Mouse (Mus musculus): ENCODE measurements around the gene Apoc4. TPM values are rescaled to one million over a fixed set of nuclear protein-coding genes. Genes with fewer than 3 reads are reported as not detected.

Apoc4 gene
- total RNA-seq (2021): not detected
- long read RNA-seq, experiment 1: 0 reads
- long read RNA-seq, experiment 2: 0 reads

DNA sequence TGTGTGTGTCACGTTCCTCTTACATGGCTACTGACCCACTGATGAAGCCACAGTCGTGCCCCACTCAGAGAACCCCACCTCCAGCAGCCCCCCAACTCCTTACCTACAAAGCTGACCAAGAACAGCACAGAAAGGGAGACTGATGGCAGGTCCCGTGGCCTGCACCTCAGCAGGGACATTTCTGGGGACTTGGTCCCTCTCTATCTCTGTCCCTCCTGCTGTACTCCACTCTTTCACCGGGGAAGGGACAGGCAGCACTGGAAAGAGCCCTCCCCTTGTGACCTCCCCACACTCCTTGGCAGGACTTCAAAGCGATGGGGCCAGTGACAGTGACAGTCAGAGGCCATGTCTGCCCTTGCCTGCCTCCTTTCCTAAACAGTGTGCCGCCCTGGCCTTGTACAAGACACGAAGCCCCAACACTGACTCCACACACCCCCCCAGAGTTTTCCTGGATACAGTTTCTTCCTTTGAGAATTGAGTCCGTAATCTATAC, at the start of gene Apoc4, which contains the start of gene Gm44805:
Gene Apoc4, minus strand, starts transcription at position 278 of the 493 bp plus-strand sequence.
Gene Gm44805, minus strand, starts transcription at position 222 of the 493 bp plus-strand sequence.
- DNase-seq (ENCODE audit: low spot score in 2 of 2): no peak
- no peak for TF ChIP-seq CTCF (conservative IDR thresholded peaks at IDR 0.05)
- no peak within 1 kb of the TSS for H3K27ac ChIP-seq
- no peak within 1 kb of the TSS for H3K4me3 ChIP-seq

DNA sequence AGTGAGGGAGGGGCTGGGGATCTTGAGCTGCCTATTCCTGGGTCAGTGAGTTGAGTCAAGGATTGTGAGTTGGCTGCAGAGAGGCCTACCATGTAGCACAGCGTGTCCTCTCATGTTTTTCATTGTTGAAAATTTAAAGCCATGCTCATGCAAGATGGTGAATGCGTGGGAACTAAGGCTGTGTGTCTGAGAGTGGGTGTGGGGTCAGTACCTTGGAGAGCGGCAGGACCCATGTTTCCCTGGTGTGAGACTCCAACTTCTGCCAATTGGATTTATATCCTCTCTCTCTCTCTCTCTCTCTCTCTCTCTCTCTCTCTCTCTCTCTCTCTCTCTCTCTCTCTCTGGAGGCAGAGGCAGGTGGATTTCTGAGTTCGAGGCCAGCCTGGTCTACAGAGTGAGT, 45.3 kb upstream of the Apoc4 start:
- H3K27ac ChIP-seq: no peak overlapping the region
- no peak overlapping the region for H3K4me3 ChIP-seq
- TF ChIP-seq CTCF (conservative IDR thresholded peaks at IDR 0.05): no peak
- DNase-seq (ENCODE audit: low spot score in 2 of 2): no peak

DNA sequence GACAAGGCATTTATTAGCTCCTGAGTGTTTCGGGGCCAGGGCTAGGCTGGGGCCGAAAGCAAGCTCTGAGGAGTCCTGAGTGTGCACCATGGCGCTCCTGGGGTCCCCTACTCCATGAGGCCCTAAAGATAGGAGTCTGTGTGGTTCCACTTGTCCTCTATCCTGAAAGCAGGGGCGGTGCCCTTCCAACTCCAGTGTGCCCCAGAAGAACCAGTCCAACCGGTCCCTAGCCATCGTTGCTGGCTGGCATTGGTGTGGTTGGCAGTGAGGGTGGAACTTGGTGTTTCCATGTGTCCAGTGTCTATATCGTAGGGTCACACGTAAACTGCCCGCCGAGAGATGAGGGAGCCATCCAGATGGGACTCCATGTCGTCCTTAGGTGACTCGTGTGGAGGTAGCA, 42.9 kb upstream of the Apoc4 start:
- no peak for TF ChIP-seq CTCF (conservative IDR thresholded peaks at IDR 0.05)
- H3K4me3 ChIP-seq: no peak overlapping the region
- DNase-seq (ENCODE audit: low spot score in 2 of 2): no peak
- no peak overlapping the region for H3K27ac ChIP-seq

DNA sequence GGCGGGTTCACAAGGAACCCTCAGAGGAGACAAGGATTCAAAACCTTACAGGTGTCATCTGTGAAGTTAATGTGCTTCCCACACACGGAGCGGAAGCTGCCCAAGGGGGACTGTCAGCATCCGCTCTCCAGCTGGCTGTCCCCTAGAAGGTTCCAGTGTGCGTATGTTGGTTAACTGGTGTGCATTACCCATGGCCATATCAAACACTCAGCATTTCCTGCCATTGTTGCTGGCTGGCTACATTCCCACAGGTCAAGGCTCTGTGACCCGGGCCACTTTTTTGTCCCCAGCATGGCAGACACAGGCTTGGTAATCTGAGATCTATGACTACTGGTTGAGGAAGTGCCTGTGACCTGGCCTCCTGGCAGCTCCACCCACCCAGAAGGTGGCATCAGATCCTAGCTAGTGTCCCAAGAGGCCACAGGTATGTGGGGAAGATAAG, 41.5 kb upstream of the Apoc4 start:
- DNase-seq (ENCODE audit: low spot score in 2 of 2): no peak
- Histone ChIP-seq H3K27ac (no peak overlapping the region), H3K4me3 (no peak overlapping the region)
- TF ChIP-seq CTCF (conservative IDR thresholded peaks at IDR 0.05): no peak

DNA sequence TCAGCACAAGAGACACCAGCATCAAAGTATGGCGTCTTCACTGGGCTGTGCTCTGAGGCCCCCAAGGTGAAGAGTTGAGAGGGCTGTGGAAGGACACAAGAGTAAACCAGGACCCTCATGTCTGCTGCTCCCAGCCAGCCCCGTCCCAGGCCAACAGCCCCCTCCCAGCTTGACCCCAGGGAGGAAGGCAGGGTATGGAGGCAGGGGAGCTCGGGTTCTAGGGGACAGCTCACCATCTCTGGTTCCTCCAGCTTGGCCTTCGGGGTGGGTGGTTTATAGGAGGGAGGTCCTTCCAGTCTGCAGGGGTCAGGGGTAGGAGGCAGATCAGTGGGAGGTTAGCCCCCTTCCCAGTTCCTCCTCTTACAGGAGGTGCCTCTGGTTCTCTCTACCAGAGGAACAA, 37.9 kb upstream of the Apoc4 start:
- DNase-seq (ENCODE audit: low spot score in 2 of 2): no peak
- TF ChIP-seq CTCF (conservative IDR thresholded peaks at IDR 0.05): no peak
- H3K27ac ChIP-seq: no peak overlapping the region
- H3K4me3 ChIP-seq: no peak overlapping the region

DNA sequence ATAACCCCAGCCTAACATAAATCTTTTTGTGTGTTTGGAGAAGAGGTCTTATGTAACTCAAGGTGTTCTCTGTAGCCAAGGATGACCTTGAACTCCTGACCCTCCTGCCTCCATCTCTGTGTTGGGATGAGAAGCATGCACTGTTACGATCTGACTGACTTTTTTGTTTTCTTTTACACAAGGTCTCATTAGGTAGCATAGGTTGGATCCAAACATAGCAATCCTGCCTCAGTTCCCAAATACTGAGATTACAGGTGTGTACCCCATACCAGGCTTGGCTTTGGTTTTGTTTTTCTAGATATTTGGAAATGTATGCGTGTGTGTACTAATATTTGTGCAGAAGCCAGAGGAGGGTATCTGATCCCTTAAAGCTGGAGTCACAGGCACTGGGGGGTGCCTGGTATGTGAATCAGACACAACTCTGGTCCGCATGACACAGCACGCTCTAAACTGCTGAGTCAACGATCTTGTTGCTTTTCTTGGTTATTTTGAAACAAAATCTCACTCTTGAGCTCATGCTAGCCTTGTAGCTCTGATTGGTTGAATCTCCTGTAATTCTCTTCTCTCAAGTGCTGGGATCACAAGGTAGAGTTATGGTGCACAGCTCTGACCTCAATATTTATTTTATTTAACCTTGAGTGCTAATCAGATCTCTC, 37.1 kb upstream of the Apoc4 start:
- Histone ChIP-seq H3K27ac (no peak overlapping the region), H3K4me3 (no peak overlapping the region)
- TF ChIP-seq CTCF (conservative IDR thresholded peaks at IDR 0.05): no peak
- no peak for DNase-seq (ENCODE audit: low spot score in 2 of 2)

DNA sequence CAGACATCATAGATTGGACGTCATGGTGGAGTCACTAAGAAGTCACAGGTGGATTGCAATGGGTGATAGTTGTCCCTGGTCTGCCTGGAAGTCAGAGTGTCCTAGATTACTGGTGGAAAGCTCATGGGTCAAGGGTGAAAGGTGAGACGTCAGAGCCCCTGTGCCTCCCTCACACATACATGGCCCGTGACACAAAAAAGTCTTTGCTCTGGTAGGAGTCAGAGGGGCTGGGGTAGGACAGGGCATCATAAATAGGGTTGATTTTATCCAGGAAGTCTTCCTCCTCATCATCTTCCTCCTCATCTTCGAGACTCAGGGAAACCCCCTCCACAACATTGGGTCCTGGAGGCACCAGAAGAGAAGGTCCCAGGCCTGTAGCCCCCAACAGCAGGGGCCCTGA, 36.1 kb upstream of the Apoc4 start:
- no peak overlapping the region for H3K27ac ChIP-seq
- no peak overlapping the region for H3K4me3 ChIP-seq
- DNase-seq (ENCODE audit: low spot score in 2 of 2): no peak
- no peak for TF ChIP-seq CTCF (conservative IDR thresholded peaks at IDR 0.05)

DNA sequence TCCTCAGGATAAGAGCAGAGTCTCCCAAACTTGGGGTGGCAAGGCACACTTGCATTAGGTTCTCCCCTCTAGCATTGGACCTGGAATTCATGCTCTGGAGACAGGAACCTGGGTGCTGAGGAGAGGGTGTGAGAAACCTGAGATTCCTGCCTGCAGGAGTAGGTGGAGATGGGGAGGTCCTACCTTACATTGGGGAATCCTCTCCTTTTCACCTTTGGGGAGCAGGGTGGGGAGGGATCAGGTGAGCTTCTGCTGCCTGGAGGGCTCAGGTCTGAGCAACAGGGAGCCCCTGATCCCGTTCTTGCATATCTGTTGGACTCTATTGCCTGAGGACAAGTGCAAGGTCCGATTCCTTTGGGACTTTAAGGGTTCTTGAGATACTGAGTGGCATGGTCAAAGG, 35.5 kb upstream of the Apoc4 start:
- no peak overlapping the region for H3K4me3 ChIP-seq
- DNase-seq (ENCODE audit: low spot score in 2 of 2): no peak
- H3K27ac ChIP-seq: peak overlapping the region; percentile 90; the same call in 1 of the 2 replicates

DNA sequence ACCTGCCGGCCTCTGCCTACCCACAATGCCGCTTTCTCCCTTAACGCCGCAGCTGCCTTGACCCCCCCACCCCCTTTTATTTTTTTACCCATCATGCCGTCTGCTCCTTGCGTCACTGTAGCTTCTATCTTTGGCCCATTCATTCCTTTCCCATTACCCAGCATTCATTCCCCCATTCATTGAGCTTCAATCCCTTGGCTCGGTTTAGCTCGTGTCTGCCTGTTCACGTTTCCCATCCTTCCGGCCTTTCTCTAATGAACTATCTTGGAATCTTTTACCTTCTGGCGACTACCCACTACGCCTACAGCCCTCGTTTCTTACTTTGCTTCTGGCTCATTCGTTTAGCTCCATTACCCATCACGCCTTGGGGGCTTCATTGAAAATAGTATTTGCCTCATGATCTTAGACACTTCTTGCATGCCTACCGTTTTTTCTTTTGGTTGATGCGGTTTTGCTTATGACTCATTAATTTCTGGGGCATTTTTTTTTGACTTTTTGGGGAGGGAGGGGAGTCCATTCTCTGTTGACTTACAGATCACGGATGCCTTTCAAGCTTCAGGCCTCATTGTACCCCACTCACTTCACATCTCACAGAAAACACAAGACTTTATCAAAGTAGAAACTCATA, 34.9 kb upstream of the Apoc4 start:
- Histone ChIP-seq H3K27ac (peak overlapping the region; percentile 90), H3K4me3 (peak overlapping the region; percentile 53)
- no peak for DNase-seq (ENCODE audit: low spot score in 2 of 2)
- no peak for TF ChIP-seq CTCF (conservative IDR thresholded peaks at IDR 0.05)

More for the DNA sequence above, 35.5 kb upstream of the Apoc4 start:
- no peak for TF ChIP-seq CTCF (conservative IDR thresholded peaks at IDR 0.05)

DNA sequence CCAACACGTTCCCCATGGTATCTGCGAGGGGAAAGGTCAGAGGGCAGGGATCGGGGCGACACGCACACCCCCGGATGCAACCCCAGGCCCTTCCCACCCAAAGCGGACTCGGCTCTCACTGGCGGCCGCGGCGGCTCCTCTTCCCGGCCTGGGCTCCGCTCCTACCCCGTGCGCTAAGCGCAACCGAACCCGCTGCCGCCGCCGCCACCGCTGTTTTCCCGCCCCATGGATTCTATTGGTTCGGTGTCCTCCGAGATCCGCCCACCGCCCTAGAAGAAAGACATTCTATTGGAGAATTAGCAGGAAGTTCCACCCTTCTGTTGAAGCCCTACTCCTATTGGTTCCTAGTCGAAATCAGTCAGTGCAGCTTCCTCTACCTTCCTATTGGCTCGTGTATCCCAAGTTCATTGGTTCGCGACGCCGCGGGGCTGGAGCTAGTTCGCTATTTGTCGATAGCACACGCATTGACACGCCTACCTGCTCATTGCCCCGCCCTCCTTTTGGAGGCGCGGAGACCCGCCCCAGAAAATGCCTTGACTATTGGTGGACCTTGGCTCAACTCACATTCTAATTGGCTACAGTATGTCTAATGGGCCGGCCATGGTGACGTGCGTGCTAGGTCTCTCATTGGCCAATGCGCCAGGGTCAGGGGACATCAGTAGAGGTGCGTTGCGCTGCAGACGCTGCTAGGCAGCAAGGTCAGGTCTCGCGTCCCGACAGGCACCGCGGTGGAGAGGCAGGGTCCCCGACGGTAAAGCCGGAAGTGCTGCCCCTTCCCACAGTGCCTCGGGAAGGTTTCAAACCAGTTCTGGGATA, 34.2 kb upstream of the Apoc4 start, which contains the start of gene Tomm40:
Gene Tomm40, minus strand, starts transcription at position 200 of the 816 bp plus-strand sequence.
- Histone ChIP-seq H3K27ac (peak within 1 kb of the TSS; percentile 95), H3K4me3 (peak within 1 kb of the TSS; percentile 95)
- no peak; the same call in 1 of the 2 replicates for TF ChIP-seq CTCF (conservative IDR thresholded peaks at IDR 0.05)
- peak; percentile 97 to 100 for DNase-seq (ENCODE audit: low spot score in 2 of 2)

DNA sequence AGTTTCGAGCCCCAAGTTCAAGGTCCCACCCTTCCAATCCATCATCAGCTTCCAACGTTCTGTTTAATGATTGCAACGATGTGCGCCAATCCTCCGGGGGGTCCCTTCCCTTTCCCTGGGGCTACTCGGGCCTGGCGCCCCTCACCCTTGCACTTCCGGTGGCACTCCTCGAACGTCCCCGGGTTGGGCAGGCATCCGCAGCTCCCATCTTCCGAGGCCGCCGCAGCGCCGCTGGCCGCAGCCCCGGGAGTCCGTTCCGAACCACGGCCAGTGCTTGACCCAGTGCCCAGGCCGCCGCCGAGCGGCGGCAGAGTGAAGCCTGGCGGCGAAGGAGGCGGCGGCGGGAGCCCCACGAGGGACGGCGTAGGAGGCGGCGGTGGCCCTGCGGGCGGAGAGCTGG, 33.6 kb upstream of the Apoc4 start:
- no peak for TF ChIP-seq CTCF (conservative IDR thresholded peaks at IDR 0.05)
- DNase-seq (ENCODE audit: low spot score in 2 of 2): peak in 1 of 2 experiments; percentile 31

DNA sequence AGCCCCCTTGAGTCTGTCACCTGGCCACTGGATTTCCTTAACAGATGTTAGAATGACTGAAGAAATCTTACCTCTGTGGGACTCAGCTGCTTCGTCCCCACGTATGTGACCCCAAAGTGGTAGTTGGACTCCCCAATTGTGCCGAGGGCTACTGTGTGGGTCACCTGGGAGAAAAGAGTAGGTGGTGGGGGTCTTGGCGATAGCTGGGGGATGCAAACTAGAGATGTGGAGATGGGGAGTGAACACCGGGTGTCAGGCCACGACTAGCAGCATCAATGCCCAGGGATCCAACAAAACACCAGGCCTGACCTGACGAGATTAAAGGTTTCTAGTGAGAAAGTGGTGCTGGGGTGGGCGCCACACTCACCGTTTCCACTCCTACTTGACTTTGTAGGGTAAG, 32.3 kb upstream of the Apoc4 start:
- no peak for DNase-seq (ENCODE audit: low spot score in 2 of 2)
- Histone ChIP-seq H3K27ac (no peak overlapping the region), H3K4me3 (no peak overlapping the region)
- TF ChIP-seq CTCF (conservative IDR thresholded peaks at IDR 0.05): no peak

More for the DNA sequence above, 33.6 kb upstream of the Apoc4 start:
- Histone ChIP-seq H3K27ac (peak overlapping the region; percentile 95), H3K4me3 (peak overlapping the region; percentile 95)

DNA sequence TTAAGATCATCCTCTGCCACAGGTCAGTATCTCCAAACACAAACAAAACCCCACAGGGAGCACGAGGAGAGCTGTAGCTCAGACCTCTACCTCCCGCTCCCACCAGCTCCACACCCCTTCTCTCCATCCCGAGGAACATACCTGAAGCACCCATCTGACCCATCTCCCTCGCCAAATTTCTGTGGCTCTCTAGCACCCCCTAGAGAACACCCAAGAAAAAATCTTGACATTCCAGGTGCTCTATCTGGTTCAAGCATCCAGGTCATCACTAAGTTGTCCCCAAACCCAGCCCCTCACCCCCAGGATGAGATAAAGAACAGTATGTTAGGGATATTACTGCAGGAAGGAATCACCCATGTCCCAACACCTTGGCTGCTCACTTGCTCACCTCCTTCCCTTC, 31.9 kb upstream of the Apoc4 start:
- peak; percentile 72 for TF ChIP-seq CTCF (conservative IDR thresholded peaks at IDR 0.05)
- DNase-seq (ENCODE audit: low spot score in 2 of 2): peak in 1 of 2 experiments; percentile 38
- no peak overlapping the region for H3K4me3 ChIP-seq
- no peak overlapping the region for H3K27ac ChIP-seq

Data from layer of hippocampus, adult 2 months (tissue).